Mouse (Mus musculus): ENCODE measurements at regions not wholly inside any gene's neighbourhood (a gene's known extent, or its start where the extent isn't known, plus 50 kb on each side); places are given as distances from the start of the nearest gene placed in this dataset.

DNA sequence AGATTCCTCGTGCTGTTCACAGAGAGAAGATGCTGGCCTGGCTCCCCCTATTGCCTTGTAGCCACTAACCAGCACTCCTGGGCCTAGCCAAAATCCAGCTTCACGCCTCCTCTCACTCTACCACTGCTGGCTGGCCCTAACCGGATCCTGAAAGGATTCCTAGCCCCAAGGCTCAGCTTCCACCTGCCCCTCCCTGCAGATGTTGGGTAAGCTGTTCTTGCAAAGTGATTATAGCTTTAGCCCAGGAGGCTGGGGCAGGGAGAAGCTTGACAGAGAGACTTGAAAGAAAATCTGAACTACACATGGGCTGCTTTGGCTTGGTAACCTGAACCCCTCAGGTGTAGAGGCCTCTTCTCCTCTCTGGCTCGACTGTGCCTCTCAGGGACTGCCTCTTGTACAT lies 149.0 kb upstream of the Smim23 start:
- Histone ChIP-seq H3K27ac (ENCODE audit: control insufficient read depth, low read depth, low read length) (no peak overlapping the region), H3K9ac (ENCODE audit: control insufficient read depth, low read depth, low read length, poor library complexity, severe bottlenecking) (no peak overlapping the region)

DNA sequence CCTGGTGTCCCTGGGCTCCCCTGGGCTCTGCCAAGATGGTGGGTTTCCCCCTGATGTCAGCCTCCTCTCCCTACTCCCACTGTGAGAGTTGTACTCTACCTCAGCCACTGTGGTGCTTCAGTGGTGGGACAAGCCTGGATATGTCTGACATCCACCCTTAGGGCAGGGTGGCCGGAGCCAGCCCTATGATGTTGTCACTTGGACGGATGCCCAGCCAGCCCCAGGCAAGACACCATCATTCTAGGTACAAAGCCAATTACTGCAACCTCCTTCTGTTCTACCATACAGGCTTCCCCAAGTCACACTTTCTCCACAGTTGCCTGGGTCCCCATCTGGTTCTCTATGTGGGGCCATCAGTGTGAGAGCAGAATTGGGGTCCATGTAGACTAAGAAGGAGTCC lies 141.0 kb upstream of the Smim23 start:
- Histone ChIP-seq H3K27me3 (ENCODE audit: control insufficient read depth in 1 of 2, insufficient read depth in 2 of 2, low read length in 2 of 2) (no peaks in the 10 kb centered on the region), H3K9ac (ENCODE audit: control insufficient read depth, low read depth, low read length, poor library complexity, severe bottlenecking) (no peak overlapping the region), H3K36me3 (ENCODE audit: control insufficient read depth in 1 of 2, insufficient read depth in 2 of 2, low read length in 2 of 2) (no peaks in the 10 kb centered on the region), H3K4me1 (ENCODE audit: control insufficient read depth in 1 of 2, insufficient read depth in 2 of 2, low read length in 2 of 2) (no peaks in the 10 kb centered on the region), H3K9me3 (replicated peaks; ENCODE audit: insufficient read depth, low read length) (no peaks in the 10 kb centered on the region), H3K79me2 (ENCODE audit: control insufficient read depth, insufficient read depth, low read length, poor library complexity) (no peaks in the 10 kb centered on the region), H3K27ac (ENCODE audit: control insufficient read depth, low read depth, low read length) (no peak overlapping the region), H3K4me3 (ENCODE audit: control insufficient read depth in 1 of 2, insufficient read depth in 1 of 2, low read depth in 2 of 2, low read length in 2 of 2) (no peak overlapping the region)
- no peak for TF ChIP-seq CTCF (IDR thresholded peaks at IDR 0.05 in 2 of 3, conservative IDR thresholded peaks at IDR 0.05 in 1 of 3; ENCODE audit: control insufficient read depth in 1 of 3, insufficient read depth in 1 of 3, low read depth in 2 of 3, low read length in 3 of 3, poor library complexity in 1 of 3, severe bottlenecking in 1 of 3)
- TF ChIP-seq MYB (IDR thresholded peaks at IDR 0.05; ENCODE audit: low read depth, low read length), result no peak
- no peak for TF ChIP-seq ETS1 (IDR thresholded peaks at IDR 0.05; ENCODE audit: low read depth, low read length)
- TF ChIP-seq MAX (IDR thresholded peaks at IDR 0.05; ENCODE audit: low read length), result no peak
- TF ChIP-seq GATA1 (IDR thresholded peaks at IDR 0.05; ENCODE audit: low read depth, low read length), result no peak
- TF ChIP-seq UBTF (IDR thresholded peaks at IDR 0.05; ENCODE audit: borderline replicate concordance, insufficient read depth, low read depth, low read length), result no peak
- TF ChIP-seq CHD2 (IDR thresholded peaks at IDR 0.05; ENCODE audit: low read length), result no peak
- no peak for TF ChIP-seq GABPA (IDR thresholded peaks at IDR 0.05; ENCODE audit: low read depth, low read length)
- TF ChIP-seq USF2 (IDR thresholded peaks at IDR 0.05; ENCODE audit: borderline replicate concordance in 1 of 2, insufficient read depth in 1 of 2, low read depth in 1 of 2, low read length in 2 of 2), result no peak
- TF ChIP-seq TBP (IDR thresholded peaks at IDR 0.05; ENCODE audit: low read depth, low read length), result no peak
- TF ChIP-seq KAT2A (conservative IDR thresholded peaks at IDR 0.05; ENCODE audit: low read depth, low read length), result no peak
- TF ChIP-seq ELF1 (IDR thresholded peaks at IDR 0.05; ENCODE audit: low read depth, low read length), result no peak
- no peak for TF ChIP-seq MXI1 (IDR thresholded peaks at IDR 0.05; ENCODE audit: low read depth, low read length)
- no peak for TF ChIP-seq SIN3A (IDR thresholded peaks at IDR 0.05; ENCODE audit: low read length)
- no peak for DNase-seq (ENCODE audit: low read depth, low spot score)

More for the DNA sequence above, 149.0 kb upstream of the Smim23 start:
- Histone ChIP-seq H3K4me1 (ENCODE audit: control insufficient read depth in 1 of 2, insufficient read depth in 2 of 2, low read length in 2 of 2) (no peaks in the 10 kb centered on the region), H3K4me3 (ENCODE audit: control insufficient read depth in 1 of 2, insufficient read depth in 1 of 2, low read depth in 2 of 2, low read length in 2 of 2) (no peak overlapping the region), H3K27me3 (ENCODE audit: control insufficient read depth in 1 of 2, insufficient read depth in 2 of 2, low read length in 2 of 2) (no peaks in the 10 kb centered on the region), H3K36me3 (ENCODE audit: control insufficient read depth in 1 of 2, insufficient read depth in 2 of 2, low read length in 2 of 2) (no peaks in the 10 kb centered on the region), H3K9me3 (replicated peaks; ENCODE audit: insufficient read depth, low read length) (no peaks in the 10 kb centered on the region), H3K79me2 (ENCODE audit: control insufficient read depth, insufficient read depth, low read length, poor library complexity) (no peaks in the 10 kb centered on the region)
- TF ChIP-seq SMC3 (IDR thresholded peaks at IDR 0.05; ENCODE audit: low read depth, low read length), result no peak
- no peak for DNase-seq (ENCODE audit: low read depth, low spot score)

DNA sequence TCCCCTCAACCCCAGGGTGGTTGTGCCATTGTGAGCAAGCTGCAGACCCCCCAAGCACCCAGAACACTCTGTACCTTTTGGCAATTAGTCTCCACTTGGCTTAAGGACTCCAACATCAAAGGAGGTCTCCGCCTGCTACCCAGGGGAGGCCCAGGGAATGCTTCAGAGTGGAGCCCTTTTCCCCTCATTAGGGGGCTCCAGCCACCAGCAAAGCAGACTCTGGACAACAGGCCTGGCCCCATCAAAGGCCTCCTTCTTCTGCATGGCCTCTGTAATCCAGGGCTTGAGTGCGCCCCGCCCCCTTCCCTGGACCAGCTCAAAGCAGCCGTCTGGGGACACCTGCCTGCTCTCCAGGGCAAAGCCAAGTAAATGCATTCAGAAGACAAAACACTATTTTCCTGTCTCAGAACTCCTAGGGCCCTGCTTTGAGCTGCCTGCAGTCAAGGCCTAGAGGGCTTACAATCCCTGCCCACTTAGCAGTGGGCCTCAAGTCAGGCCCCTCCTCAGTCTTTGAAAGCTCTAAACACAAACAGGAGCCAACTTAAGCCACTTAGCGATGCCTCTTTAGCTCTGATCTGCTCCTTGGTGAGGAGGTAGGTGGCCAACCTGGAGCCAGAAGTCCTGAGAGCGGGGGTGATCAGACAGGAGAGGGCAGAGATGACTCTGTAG lies 139.4 kb upstream of the Smim23 start:
- no peaks in the 10 kb centered on the region for H3K36me3 ChIP-seq (ENCODE audit: control insufficient read depth in 1 of 2, insufficient read depth in 2 of 2, low read length in 2 of 2)
- no peaks in the 10 kb centered on the region for H3K79me2 ChIP-seq (ENCODE audit: control insufficient read depth, insufficient read depth, low read length, poor library complexity)
- no peaks in the 10 kb centered on the region for H3K4me1 ChIP-seq (ENCODE audit: control insufficient read depth in 1 of 2, insufficient read depth in 2 of 2, low read length in 2 of 2)
- no peak overlapping the region for H3K4me3 ChIP-seq (ENCODE audit: control insufficient read depth in 1 of 2, insufficient read depth in 1 of 2, low read depth in 2 of 2, low read length in 2 of 2)
- H3K27ac ChIP-seq (ENCODE audit: control insufficient read depth, low read depth, low read length), result no peak overlapping the region
- H3K9ac ChIP-seq (ENCODE audit: control insufficient read depth, low read depth, low read length, poor library complexity, severe bottlenecking), result no peak overlapping the region
- H3K27me3 ChIP-seq (ENCODE audit: control insufficient read depth in 1 of 2, insufficient read depth in 2 of 2, low read length in 2 of 2), result no peaks in the 10 kb centered on the region
- no peak for DNase-seq (ENCODE audit: low read depth, low spot score)
- no peak for TF ChIP-seq KAT2A (conservative IDR thresholded peaks at IDR 0.05; ENCODE audit: low read depth, low read length)
- no peak for TF ChIP-seq ZKSCAN1 (IDR thresholded peaks at IDR 0.05; ENCODE audit: low read depth, low read length)
- TF ChIP-seq ZC3H11A (IDR thresholded peaks at IDR 0.05; ENCODE audit: low read depth, low read length), result no peak
- no peak for TF ChIP-seq POLR2AphosphoS2 (IDR thresholded peaks at IDR 0.05; ENCODE audit: low read length)
- no peak for TF ChIP-seq ELF1 (IDR thresholded peaks at IDR 0.05; ENCODE audit: low read depth, low read length)
- no peaks in the 10 kb centered on the region for H3K9me3 ChIP-seq (replicated peaks; ENCODE audit: insufficient read depth, low read length)
